Mouse (Mus musculus): ENCODE data around the gene Adam11. TPM values are rescaled to one million over a fixed set of nuclear protein-coding genes. Genes with fewer than 3 reads are reported as not detected.

The Adam11 gene
- polyA plus RNA-seq, 1 experiment from 2014 or later, result 32.2 TPM

- no peak for ATAC-seq
- H3K4me1 ChIP-seq (ENCODE audit: control insufficient read depth, insufficient read depth, low read length), result peaks cover 38% of the 10 kb centered on the region
- no peaks in the 10 kb centered on the region for H3K9me3 ChIP-seq (replicated peaks; ENCODE audit: control insufficient read depth, low read length, poor library complexity, severe bottlenecking)
- peak overlapping the region; percentile 94 for H3K27ac ChIP-seq (ENCODE audit: low read length)
- H3K4me3 ChIP-seq (ENCODE audit: low read depth, low read length), result no peak overlapping the region
- 0 out of 2 replicates have a peak overlapping the region, but pooled peaks have one; percentile 41 for H3K9ac ChIP-seq (ENCODE audit: low read depth, low read length)
- no peaks in the 10 kb centered on the region for H3K27me3 ChIP-seq (ENCODE audit: control insufficient read depth, insufficient read depth, low read depth, low read length)
- 59% methylated on average over 18 of the region's 18 CpGs for WGBS
- peaks cover 12% of the 10 kb centered on the region for H3K36me3 ChIP-seq (ENCODE audit: control insufficient read depth, insufficient read depth, low read length)
- H3K4me2 ChIP-seq (ENCODE audit: low read length), result no peak overlapping the region
Observed at GRCm38 (mm10) chr11:102772771-102773700, 11.8 kb downstream of the Adam11 start.

DNA sequence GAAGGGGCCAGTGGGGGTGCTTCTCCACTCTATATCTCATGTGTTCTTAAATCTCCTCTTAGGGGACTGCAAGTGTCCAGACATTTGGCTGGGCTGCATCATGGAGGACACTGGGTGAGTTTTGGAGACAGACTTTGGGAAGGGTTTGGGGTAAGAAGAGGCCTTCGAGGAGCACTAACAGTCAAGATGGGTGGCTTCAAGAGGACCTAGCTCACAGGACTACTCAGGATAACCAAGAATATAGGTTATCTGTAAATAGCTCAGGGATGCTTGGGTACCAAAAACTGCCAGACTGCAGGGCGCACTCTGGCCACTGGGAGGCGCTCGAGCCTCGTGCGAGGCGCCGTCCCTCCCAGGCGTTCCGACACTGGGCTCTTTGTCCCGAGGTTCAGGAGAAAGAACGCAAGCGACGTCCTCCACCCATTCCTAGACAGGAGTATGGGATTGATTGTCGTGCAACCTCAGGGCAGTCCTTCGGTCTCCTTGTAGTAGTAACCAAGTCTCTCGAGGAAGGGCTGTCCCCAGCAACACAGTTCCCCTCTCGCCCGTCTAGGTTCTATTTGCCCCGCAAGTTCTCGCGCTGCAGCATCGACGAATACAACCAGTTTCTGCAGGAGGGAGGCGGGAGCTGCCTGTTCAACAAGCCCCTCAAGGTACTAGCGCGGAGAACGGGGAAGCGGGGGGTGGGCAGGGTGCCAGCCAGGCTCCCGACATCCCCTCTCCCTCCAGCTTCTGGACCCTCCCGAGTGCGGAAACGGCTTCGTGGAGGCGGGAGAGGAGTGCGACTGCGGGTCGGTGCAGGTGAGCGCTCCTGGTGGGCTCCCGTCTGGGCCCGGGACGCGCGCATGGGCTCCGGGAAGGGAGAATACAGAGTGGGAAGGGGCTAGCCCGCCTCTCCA lies 12.7 kb downstream of the Adam11 start:
- H3K4me2 ChIP-seq (ENCODE audit: low read length), result peak overlapping the region; percentile 82
- peaks cover 38% of the 10 kb centered on the region for H3K4me1 ChIP-seq (ENCODE audit: control insufficient read depth, insufficient read depth, low read length)
- peak overlapping the region; percentile 54 for H3K4me3 ChIP-seq (ENCODE audit: low read depth, low read length)
- H3K9ac ChIP-seq (ENCODE audit: low read depth, low read length), result peak overlapping the region; percentile 86
- H3K36me3 ChIP-seq (ENCODE audit: control insufficient read depth, insufficient read depth, low read length), result peaks cover 12% of the 10 kb centered on the region
- ATAC-seq, result peak; percentile 64
- H3K27me3 ChIP-seq (ENCODE audit: control insufficient read depth, insufficient read depth, low read depth, low read length), result no peaks in the 10 kb centered on the region
- H3K9me3 ChIP-seq (replicated peaks; ENCODE audit: control insufficient read depth, low read length, poor library complexity, severe bottlenecking), result no peaks in the 10 kb centered on the region
- under 1% methylated on average over 45 of the region's 46 CpGs for WGBS
- peak overlapping the region; percentile 94 for H3K27ac ChIP-seq (ENCODE audit: low read length)

DNA sequence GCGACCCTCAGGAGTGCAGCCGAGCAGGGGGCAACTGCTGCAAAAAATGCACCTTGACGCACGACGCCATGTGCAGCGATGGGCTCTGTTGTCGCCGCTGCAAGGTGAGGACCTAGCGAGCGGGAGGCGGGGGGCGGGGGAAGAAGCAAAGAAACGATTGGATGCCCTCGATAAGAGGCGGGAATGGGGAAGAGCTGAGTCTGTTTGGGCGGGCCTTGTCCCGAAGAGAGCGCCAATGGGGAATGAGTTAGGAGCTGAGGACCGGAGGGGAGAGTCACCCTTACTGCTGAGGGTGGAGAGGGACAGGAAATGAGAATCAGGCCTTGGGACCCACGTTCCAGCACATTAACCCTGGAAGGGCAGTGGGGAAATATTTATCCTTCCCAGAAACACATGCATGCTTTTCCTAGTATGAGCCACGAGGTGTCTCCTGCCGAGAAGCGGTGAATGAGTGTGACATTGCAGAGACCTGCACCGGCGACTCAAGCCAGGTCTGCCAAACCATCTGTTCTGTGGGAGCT lies 13.4 kb downstream of the Adam11 start:
- 1% methylated on average over 25 of the region's 25 CpGs for WGBS
- peak overlapping the region; percentile 82 for H3K4me2 ChIP-seq (ENCODE audit: low read length)
- peak; percentile 91 for ATAC-seq
- peaks cover 12% of the 10 kb centered on the region for H3K36me3 ChIP-seq (ENCODE audit: control insufficient read depth, insufficient read depth, low read length)
- H3K4me1 ChIP-seq (ENCODE audit: control insufficient read depth, insufficient read depth, low read length), result peaks cover 38% of the 10 kb centered on the region
- H3K27me3 ChIP-seq (ENCODE audit: control insufficient read depth, insufficient read depth, low read depth, low read length), result no peaks in the 10 kb centered on the region
- no peaks in the 10 kb centered on the region for H3K9me3 ChIP-seq (replicated peaks; ENCODE audit: control insufficient read depth, low read length, poor library complexity, severe bottlenecking)
- peak overlapping the region; percentile 86 for H3K9ac ChIP-seq (ENCODE audit: low read depth, low read length)
- H3K27ac ChIP-seq (ENCODE audit: low read length), result peak overlapping the region; percentile 94
- H3K4me3 ChIP-seq (ENCODE audit: low read depth, low read length), result peak overlapping the region; percentile 54

DNA sequence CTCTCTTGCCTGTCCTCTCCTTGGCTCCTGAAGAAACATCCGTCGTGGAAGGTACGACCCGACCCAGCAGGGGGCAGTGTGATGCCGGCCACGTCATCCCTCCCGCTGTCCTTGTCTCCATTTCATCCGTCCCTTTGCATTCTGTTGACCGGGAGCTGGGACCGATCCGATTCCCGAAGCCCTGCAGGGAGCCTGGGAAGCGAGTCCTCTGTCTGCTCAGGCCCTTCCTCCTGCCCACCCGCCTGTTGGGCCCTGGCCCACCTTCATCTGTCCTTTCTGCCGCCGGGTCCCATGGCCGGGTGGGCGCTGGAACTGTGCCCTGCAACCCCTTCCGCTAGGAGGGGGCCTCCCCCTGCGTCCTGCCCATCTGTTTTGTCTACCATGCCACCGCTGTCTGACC lies 16.4 kb downstream of the Adam11 start:
- WGBS, result 27% methylated on average over 21 of the region's 21 CpGs
- Histone ChIP-seq H3K4me3 (ENCODE audit: low read depth, low read length) (peak overlapping the region; percentile 19; the same call in 1 of the 2 replicates), H3K27me3 (ENCODE audit: control insufficient read depth, insufficient read depth, low read depth, low read length) (no peaks in the 10 kb centered on the region), H3K9ac (ENCODE audit: low read depth, low read length) (peak overlapping the region; percentile 61), H3K36me3 (ENCODE audit: control insufficient read depth, insufficient read depth, low read length) (peaks cover 12% of the 10 kb centered on the region), H3K9me3 (replicated peaks; ENCODE audit: control insufficient read depth, low read length, poor library complexity, severe bottlenecking) (no peaks in the 10 kb centered on the region), H3K4me1 (ENCODE audit: control insufficient read depth, insufficient read depth, low read length) (peaks cover 22% of the 10 kb centered on the region), H3K27ac (ENCODE audit: low read length) (peak overlapping the region; percentile 26; the same call in 1 of the 2 replicates), H3K4me2 (ENCODE audit: low read length) (peak overlapping the region; percentile 48)
- ATAC-seq, result no peak

DNA sequence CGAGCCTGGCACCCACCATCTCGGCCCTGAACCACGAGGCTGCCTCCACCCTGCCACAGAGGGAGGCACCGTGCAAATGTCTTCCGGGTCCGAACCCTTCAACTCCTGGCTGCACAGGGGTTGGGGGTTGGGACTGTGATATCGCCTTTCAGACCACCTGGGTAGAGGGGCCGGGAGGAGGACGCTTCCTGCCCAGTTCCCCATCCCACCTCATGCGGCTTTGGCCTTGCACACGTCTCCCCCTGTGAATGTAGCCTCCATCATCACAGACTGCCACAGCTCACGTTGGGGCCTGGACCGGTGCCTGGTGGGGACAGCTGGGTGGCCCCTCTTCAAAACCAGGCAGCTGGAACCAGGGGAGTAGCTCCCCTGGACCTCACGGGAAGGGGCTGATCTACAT lies 16.9 kb downstream of the Adam11 start:
- H3K4me3 ChIP-seq (ENCODE audit: low read depth, low read length), result no peak overlapping the region
- no peaks in the 10 kb centered on the region for H3K27me3 ChIP-seq (ENCODE audit: control insufficient read depth, insufficient read depth, low read depth, low read length)
- H3K36me3 ChIP-seq (ENCODE audit: control insufficient read depth, insufficient read depth, low read length), result peaks cover 12% of the 10 kb centered on the region
- no peak overlapping the region for H3K9ac ChIP-seq (ENCODE audit: low read depth, low read length)
- H3K27ac ChIP-seq (ENCODE audit: low read length), result no peak overlapping the region
- ATAC-seq, result no peak
- peaks cover 18% of the 10 kb centered on the region for H3K4me1 ChIP-seq (ENCODE audit: control insufficient read depth, insufficient read depth, low read length)
- H3K4me2 ChIP-seq (ENCODE audit: low read length), result no peak overlapping the region; the same call in 1 of the 2 replicates
- no peaks in the 10 kb centered on the region for H3K9me3 ChIP-seq (replicated peaks; ENCODE audit: control insufficient read depth, low read length, poor library complexity, severe bottlenecking)
- WGBS, result 28% methylated on average over 14 of the region's 14 CpGs

- no peak overlapping the region for H3K4me2 ChIP-seq (ENCODE audit: low read length)
- H3K27me3 ChIP-seq (ENCODE audit: control insufficient read depth, insufficient read depth, low read depth, low read length), result no peaks in the 10 kb centered on the region
- no peaks in the 10 kb centered on the region for H3K9me3 ChIP-seq (replicated peaks; ENCODE audit: control insufficient read depth, low read length, poor library complexity, severe bottlenecking)
- no peak overlapping the region for H3K4me3 ChIP-seq (ENCODE audit: low read depth, low read length)
- no peak overlapping the region for H3K27ac ChIP-seq (ENCODE audit: low read length)
- peaks cover 12% of the 10 kb centered on the region for H3K36me3 ChIP-seq (ENCODE audit: control insufficient read depth, insufficient read depth, low read length)
- no peak for ATAC-seq
- peaks cover 18% of the 10 kb centered on the region for H3K4me1 ChIP-seq (ENCODE audit: control insufficient read depth, insufficient read depth, low read length)
- 43% methylated on average over 5 of the region's 5 CpGs for WGBS
- H3K9ac ChIP-seq (ENCODE audit: low read depth, low read length), result no peak overlapping the region
Observed at GRCm38 (mm10) chr11:102778597-102778996, 17.4 kb downstream of the Adam11 start.

- Histone ChIP-seq H3K4me1 (ENCODE audit: control insufficient read depth, insufficient read depth, low read length) (peaks cover 18% of the 10 kb centered on the region), H3K36me3 (ENCODE audit: control insufficient read depth, insufficient read depth, low read length) (peaks cover 12% of the 10 kb centered on the region), H3K9me3 (replicated peaks; ENCODE audit: control insufficient read depth, low read length, poor library complexity, severe bottlenecking) (no peaks in the 10 kb centered on the region), H3K4me2 (ENCODE audit: low read length) (no peak overlapping the region), H3K9ac (ENCODE audit: low read depth, low read length) (0 out of 2 replicates have a peak overlapping the region, but pooled peaks have one; percentile 37), H3K27me3 (ENCODE audit: control insufficient read depth, insufficient read depth, low read depth, low read length) (no peaks in the 10 kb centered on the region), H3K4me3 (ENCODE audit: low read depth, low read length) (no peak overlapping the region), H3K27ac (ENCODE audit: low read length) (no peak overlapping the region)
- 80% methylated on average over 8 of the region's 8 CpGs for WGBS
- ATAC-seq, result no peak
Observed at GRCm38 (mm10) chr11:102779081-102779638, 17.9 kb downstream of the Adam11 start.

DNA sequence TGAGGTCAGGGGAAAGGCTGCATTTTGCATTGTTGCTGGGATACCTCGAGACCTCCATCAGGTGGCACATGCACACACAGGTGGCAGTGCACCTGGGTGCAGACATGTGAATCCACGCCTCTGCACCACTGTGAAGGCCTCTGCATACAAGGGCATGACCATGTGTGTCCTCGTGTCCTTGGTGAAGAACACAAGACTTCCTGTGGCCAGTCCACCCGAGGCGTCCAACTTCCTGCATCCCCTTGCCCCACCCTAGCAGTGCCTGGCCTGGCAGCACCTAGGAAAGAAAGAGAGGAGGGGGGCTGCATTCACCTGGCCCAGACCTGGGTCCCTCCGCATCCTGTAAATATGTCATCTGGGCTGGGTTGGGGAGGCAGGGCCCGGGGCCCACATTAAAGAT lies 18.6 kb downstream of the Adam11 start:
- 85% methylated on average over 7 of the region's 7 CpGs for WGBS
- Histone ChIP-seq H3K9me3 (replicated peaks; ENCODE audit: control insufficient read depth, low read length, poor library complexity, severe bottlenecking) (no peaks in the 10 kb centered on the region), H3K27me3 (ENCODE audit: control insufficient read depth, insufficient read depth, low read depth, low read length) (no peaks in the 10 kb centered on the region), H3K9ac (ENCODE audit: low read depth, low read length) (no peak overlapping the region), H3K4me3 (ENCODE audit: low read depth, low read length) (no peak overlapping the region), H3K36me3 (ENCODE audit: control insufficient read depth, insufficient read depth, low read length) (peaks cover 12% of the 10 kb centered on the region), H3K27ac (ENCODE audit: low read length) (no peak overlapping the region), H3K4me2 (ENCODE audit: low read length) (no peak overlapping the region), H3K4me1 (ENCODE audit: control insufficient read depth, insufficient read depth, low read length) (peaks cover 18% of the 10 kb centered on the region)
- no peak for ATAC-seq

All from midbrain, embryonic 16.5 days (tissue).